In genomic region chr11:60106543-60107110, GRCm38 (mm10) we compare ENCODE assay signal across 8 mouse cellular contexts. TPM values are rescaled to one million over a fixed set of nuclear protein-coding genes. Genes with fewer than 3 reads are reported as not detected.
A peak's percentile ranks its signal among the peaks of the same experiment; 100 is the strongest.
DNase-seq lines count a peak whose midpoint lies in the region; ATAC-seq and TF ChIP-seq lines count a peak whose summit lies in the region.

No protein-coding gene starts in this region.

- no peak for TF ChIP-seq CTCF in testis, adult 2 months (IDR thresholded peaks at IDR 0.05; ENCODE audit: control insufficient read depth, insufficient read depth, insufficient replicate concordance, low read depth, low read length)

- H3K4me3 ChIP-seq in intestine, embryonic 15.5 days (replicated peaks), result peak overlapping the region; percentile 95
- peak overlapping the region; percentile 99 for H3K4me3 ChIP-seq in midbrain, embryonic 12.5 days
- peak overlapping the region; percentile 89 for H3K4me3 ChIP-seq in testis, adult 2 months (ENCODE audit: control insufficient read depth, low read depth, low read length)

- H3K27me3 ChIP-seq in intestine, embryonic 15.5 days (replicated peaks), result no peaks in the 10 kb centered on the region
- H3K27me3 ChIP-seq in midbrain, embryonic 12.5 days, result no peaks in the 10 kb centered on the region
- no peaks in the 10 kb centered on the region for H3K27me3 ChIP-seq in testis, adult 2 months (ENCODE audit: control insufficient read depth, insufficient read depth, low read length)

- peaks cover 53% of the 10 kb centered on the region for H3K4me1 ChIP-seq in intestine, embryonic 15.5 days (replicated peaks)
- peaks cover 45% of the 10 kb centered on the region for H3K4me1 ChIP-seq in midbrain, embryonic 12.5 days
- peaks cover 23% of the 10 kb centered on the region for H3K4me1 ChIP-seq in testis, adult 2 months (ENCODE audit: control insufficient read depth, insufficient read depth, low read length)

- peak; percentile 27 to 41 for DNase-seq in lung, adult 18-20 months
- DNase-seq in lung, postnatal 14 days, result no peak
- DNase-seq in cerebellum, postnatal 14 days, result peak; percentile 46 to 56
- DNase-seq in gastrocnemius, postnatal 36 days, result peak; percentile 30 to 39
- peak; percentile 33 for DNase-seq in left cerebral cortex, postnatal 4 days

- H3K9ac ChIP-seq in intestine, embryonic 15.5 days, result peak overlapping the region; percentile 100
- H3K9ac ChIP-seq in midbrain, embryonic 12.5 days (replicated peaks), result peak overlapping the region; percentile 99

- H3K9me3 ChIP-seq in intestine, embryonic 15.5 days, result no peaks in the 10 kb centered on the region
- H3K9me3 ChIP-seq in midbrain, embryonic 12.5 days, result no peaks in the 10 kb centered on the region

- H3K27ac ChIP-seq in intestine, embryonic 15.5 days, result peak overlapping the region; percentile 98
- peak overlapping the region; percentile 89 for H3K27ac ChIP-seq in midbrain, embryonic 12.5 days (replicated peaks)
- peak overlapping the region; percentile 71 for H3K27ac ChIP-seq in testis, adult 2 months (ENCODE audit: control insufficient read depth, insufficient read depth, low read depth, low read length)

- peak overlapping the region; percentile 79 for H3K4me2 ChIP-seq in intestine, embryonic 15.5 days (replicated peaks)
- peak overlapping the region; percentile 79 for H3K4me2 ChIP-seq in midbrain, embryonic 12.5 days (replicated peaks)

- TF ChIP-seq POLR2A in testis, adult 2 months (IDR thresholded peaks at IDR 0.05; ENCODE audit: control insufficient read depth, low read depth, low read length), result no peak

- WGBS in intestine, embryonic 15.5 days, result 2% methylated on average over 14 of the region's 14 CpGs
- 0% methylated on average over 14 of the region's 14 CpGs for WGBS in midbrain, embryonic 12.5 days

- no peaks in the 10 kb centered on the region for H3K36me3 ChIP-seq in intestine, embryonic 15.5 days
- no peaks in the 10 kb centered on the region for H3K36me3 ChIP-seq in midbrain, embryonic 12.5 days
- no peaks in the 10 kb centered on the region for H3K36me3 ChIP-seq in testis, adult 2 months (ENCODE audit: control insufficient read depth, insufficient read depth, low read length)

- intact Hi-C loops in gastrocnemius, postnatal 36 days (cut with DNase I), result loop anchor here (5.0 kb wide), 2 partner anchors 36 to 71 kb away; no protein-coding TSS in a partner anchor
- intact Hi-C loops in left cerebral cortex, postnatal 4 days (cut with DNase I), result loop anchor here (5.0 to 10.0 kb wide), 3 partner anchors 71 to 308 kb away; partner anchors contain the start of genes Atpaf2 and Gid4

- peak; percentile 39 for ATAC-seq in intestine, embryonic 15.5 days
- peak; percentile 32 for ATAC-seq in midbrain, embryonic 12.5 days (ENCODE audit: low FRiP score, low read depth)

RNA-seq across cellular contexts. Expression of gene Rai1, which starts 1.8 kb away (rescaled TPM):
- total RNA-seq in gastrocnemius, postnatal 36 days (2021), result 10 to 100 TPM; 18.1 to 20.8 TPM
- polyA plus RNA-seq in intestine, embryonic 15.5 days (2015; fragmentation: Nextera tagmentation; extraction: Ambion mirVana), result 18.2 and 18.5 TPM in 2 replicates
- total RNA-seq in left cerebral cortex, postnatal 4 days (2021), result 10 to 100 TPM; 85.9 to 92.3 TPM
- polyA plus RNA-seq in midbrain, embryonic 12.5 days (2016; fragmentation: Nextera tagmentation; extraction: Ambion mirVana), result 28.3 and 36.2 TPM in 2 replicates
- 5.2 and 6.0 TPM in 2 replicates for polyA plus RNA-seq in testis, adult 2 months (2012; rRNA removed)
